Mouse (Mus musculus) cerebellum, adult (tissue): ENCODE results near the gene Fam83e.

ENCODE experiments used
- ATAC-seq: cut with Nextera tagmentation; 2 replicates; pipeline ENCODE4 v1.9.2; 2017; ENCODE audit warnings: mild to moderate bottlenecking, moderate library complexity, mixed read lengths; ENCODE audit not compliant: insufficient number of reproducible peaks, low FRiP score, low TSS enrichment

Fam83e gene

DNA sequence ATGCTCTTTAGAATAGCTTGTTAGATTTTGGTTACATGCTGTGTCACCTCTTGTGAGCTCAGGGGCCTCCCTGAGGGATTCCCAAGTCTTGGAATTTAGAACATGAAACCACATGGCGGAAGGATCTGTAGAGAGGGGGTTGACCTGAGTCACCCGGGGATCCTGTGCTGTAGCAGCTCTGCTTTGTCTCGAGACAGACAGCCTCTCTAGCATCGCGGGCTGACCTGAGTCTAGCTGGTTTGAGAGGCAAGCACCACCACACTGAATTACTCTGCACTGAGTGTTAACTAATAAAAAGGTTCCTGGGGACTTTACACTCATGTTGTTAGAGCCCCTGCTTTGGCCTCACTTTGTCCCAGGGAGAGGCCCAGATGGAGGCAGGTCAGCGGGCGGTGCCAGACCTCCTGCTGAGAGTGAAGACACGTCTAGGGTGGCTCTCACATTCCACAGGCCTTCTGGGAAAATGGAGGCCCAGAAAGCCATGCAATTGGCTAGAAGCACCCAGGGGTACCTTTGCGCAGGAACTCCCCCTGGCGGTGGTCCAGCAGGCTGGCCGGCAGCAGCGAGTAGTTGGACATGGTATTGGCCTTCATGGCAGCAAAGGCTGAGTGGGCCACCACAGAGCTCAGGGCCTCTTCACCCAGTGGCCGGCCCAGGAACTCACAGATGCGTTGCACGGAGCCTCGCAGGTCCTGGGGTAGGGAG, 9.9 kb downstream of the Fam83e start:
- no peak for ATAC-seq

GRCm38 (mm10) chr7:45733477-45733876, 12.5 kb downstream of the Fam83e start:
- no peak for ATAC-seq

DNA sequence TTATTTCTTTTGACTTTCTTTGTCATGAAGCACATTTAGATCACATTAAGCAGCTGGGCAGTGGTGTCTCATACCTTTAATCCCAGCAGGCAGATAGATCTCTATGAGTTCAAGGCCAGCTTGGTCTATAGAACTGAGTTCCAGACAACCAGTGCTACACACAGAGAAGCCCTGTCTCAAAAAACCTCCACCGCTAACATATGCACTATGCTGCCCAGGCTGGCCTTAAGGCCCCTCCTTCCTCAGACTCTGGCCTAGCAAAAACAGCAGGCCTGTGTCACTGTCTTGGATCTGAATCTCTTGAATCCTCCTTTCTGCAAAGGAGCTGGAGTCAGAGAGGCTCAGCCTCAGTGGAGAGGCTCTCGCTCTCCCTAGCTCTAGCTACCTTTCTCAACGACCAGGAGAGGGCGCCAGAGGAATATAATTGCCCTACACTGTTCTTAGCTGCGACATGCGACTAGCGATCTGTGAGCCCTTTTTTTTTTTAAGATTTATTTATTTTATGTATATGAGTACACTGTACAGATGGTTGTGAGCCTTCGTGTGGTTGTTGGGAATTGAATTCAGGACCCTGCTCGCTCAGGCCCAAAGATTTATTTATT, 18.3 kb downstream of the Fam83e start:
- ATAC-seq: no peak

- ATAC-seq: no peak
These were observed 18.8 kb downstream of the Fam83e start for GRCm38 (mm10) chr7:45739820-45740219.

GRCm38 (mm10) chr7:45741308-45741707, 20.3 kb downstream of the Fam83e start:
- ATAC-seq: no peak

DNA sequence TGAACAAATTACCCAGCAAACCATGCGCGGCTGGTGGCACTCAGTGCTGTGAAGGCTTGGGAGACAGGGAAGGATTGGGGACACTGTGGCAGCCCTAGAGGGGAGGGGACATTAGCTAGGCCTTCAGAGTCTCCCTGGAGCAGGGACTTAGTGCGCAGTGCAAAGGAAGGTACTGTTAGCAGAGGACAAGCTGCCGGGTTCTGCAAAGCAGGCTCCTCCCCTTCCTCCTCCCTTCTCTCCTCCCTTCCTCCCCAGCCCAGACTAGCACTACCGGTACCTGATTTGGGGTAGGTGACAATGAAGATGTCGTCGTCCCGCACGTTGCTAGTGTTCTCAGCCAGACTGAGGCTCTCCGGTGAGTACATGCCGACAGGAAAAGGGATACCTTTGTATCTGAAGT, 20.8 kb downstream of the Fam83e start:
- no peak; the same call in 1 of the 2 replicates for ATAC-seq

DNA sequence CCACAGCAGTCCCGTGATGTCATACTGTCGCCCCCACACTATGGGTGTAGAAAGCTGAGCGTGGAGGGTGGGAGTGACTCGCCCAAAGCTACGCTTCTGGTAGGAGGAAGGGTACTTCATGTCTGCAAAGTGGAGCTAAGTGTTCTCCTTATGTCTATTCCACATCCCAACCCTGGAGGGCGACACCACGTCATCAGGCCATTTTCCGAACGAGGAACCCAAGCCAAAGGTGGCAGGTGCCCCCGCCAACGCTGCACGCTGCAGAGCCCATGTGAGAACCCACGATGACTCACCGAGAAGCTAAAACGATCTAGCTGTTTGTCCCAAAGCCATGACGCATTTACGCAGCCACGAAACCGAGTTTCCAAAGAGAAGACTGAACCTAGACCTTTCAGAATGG, 21.3 kb downstream of the Fam83e start:
- ATAC-seq: no peak

- ATAC-seq: no peak
These were observed 23.4 kb downstream of the Fam83e start for GRCm38 (mm10) chr7:45744387-45744786.

- no peak for ATAC-seq
These were observed 25.5 kb downstream of the Fam83e start for GRCm38 (mm10) chr7:45746518-45746917.

GRCm38 (mm10) chr7:45747450-45747849, 26.4 kb downstream of the Fam83e start:
- no peak for ATAC-seq

GRCm38 (mm10) chr7:45748110-45748509, 27.1 kb downstream of the Fam83e start:
- no peak for ATAC-seq

- ATAC-seq: no peak
These were observed 28.4 kb downstream of the Fam83e start for GRCm38 (mm10) chr7:45749401-45749800.

- no peak for ATAC-seq
These were observed 29.1 kb downstream of the Fam83e start for GRCm38 (mm10) chr7:45750162-45750561.

- ATAC-seq: no peak
These were observed 34.7 kb downstream of the Fam83e start for GRCm38 (mm10) chr7:45755703-45756102.

DNA sequence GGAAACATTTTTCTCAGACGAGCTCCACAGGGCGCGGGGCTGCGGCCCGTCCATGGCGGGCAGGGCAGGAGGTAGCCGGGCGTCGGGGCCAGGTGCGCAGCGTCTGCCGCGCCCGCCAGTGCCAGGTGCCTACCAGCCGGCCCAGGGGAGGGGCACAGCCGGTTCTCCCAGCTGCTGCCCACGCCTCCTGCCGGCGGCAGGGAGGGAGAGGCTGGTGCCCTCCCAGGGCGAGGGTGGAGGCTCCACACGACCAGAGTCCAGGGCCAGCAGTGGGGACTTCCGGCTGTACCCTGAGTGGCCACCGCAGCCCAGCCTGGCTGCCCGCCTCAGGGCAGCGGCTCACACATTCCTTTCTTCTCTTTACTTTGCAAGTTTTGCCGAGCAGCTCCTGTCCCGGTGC, 38.4 kb downstream of the Fam83e start:
- no peak for ATAC-seq

DNA sequence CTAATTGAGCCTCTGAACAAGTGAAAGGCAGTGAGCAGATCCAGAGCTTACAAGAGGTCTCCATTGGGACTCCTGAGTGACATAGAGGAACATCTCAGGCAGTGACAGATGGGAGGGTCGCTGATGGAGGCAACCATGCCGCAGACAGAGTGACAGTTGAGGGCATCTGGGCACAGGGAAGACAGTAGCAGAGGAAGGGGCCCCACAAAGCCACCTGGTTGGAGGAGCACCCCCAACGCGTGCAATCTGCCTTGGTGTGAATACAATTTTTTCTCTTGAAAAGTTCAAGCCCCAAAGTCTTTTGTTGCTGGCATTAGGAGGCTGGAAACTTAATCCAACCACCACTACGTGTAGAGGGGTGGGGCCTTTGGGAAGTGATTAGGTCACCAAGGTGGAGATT, 39.1 kb downstream of the Fam83e start:
- ATAC-seq: no peak

GRCm38 (mm10) chr7:45765995-45766394, 45.0 kb downstream of the Fam83e start:
- ATAC-seq: no peak

DNA sequence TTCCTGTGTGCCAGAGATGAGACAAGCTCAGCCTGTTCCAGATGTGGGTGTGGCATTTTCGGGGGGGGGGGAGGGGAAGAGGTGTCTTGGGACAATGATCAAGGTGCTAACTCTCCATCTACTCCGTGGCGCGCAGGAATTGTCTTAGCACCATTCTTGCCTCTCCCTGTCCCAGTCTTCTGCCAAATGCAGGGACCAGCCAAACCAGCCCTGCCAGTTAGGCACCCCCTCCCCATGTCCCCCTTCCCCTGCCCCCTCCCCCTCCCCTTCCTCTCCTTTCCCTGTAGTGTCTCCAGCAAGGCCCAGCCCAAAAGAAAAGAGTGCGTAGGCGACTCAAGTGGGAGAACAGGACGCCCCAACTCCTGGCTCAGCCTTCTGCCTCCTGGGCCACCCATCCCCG, 45.8 kb downstream of the Fam83e start:
- ATAC-seq: no peak

DNA sequence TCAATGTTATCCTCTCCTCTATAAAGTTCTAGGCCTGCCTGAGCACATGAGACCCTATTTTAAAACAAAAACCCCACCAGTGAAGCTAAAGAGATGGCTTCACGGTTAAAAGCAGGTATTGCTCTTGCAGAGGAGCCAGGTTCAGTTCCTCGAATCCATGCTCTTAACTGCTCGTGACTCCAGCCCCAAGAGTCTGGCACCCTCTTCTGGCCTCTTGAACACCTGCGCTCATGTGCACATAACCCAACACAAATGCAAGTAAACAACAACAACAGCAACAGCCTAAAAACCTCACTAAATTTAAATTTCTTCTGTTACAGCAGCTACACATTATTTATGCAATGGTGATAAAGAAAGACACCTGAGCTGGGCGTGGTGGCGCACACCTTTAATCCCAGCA, 46.5 kb downstream of the Fam83e start:
- no peak for ATAC-seq

DNA sequence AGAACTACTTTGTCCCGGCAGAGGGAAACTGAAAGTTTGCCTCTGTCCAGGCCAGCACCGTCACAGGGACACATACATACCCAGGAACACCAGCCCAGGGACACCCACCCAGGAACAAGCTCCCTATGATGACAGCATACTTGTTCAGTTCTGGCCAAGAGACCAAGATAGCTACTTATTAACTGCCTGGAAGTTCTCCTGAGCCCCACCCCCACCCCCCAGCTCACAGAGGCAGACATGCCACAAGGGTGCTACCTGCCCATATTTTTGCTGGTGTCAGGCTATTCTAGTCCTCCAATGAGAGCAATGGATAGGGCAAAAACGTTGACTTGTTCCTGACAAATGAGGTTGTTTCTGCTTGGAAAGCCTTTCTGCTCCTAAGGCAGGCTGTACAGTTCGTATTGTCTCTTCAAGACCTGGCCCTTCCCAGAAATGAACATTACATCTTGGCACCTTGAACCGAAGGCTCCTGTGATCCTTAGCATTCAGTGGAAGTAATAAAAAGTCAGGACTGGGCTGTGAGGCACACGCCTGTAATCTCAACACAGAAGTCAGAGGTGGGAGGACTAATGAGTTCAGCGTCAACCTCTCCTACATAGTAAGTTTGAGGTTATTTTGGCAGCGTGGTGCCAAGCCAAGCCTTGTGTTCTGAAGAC, 49.5 kb downstream of the Fam83e start:
- ATAC-seq: no peak

GRCm38 (mm10) chr7:45771101-45771500, 50.1 kb downstream of the Fam83e start:
- ATAC-seq: no peak

GRCm38 (mm10) chr7:45775237-45775636, 54.2 kb downstream of the Fam83e start:
- no peak for ATAC-seq
